9 mouse cellular contexts compared by ENCODE assay signal in genomic region chr4:155069191-155069590, GRCm38 (mm10). TPM values are rescaled to one million over a fixed set of nuclear protein-coding genes. Genes with fewer than 3 reads are reported as not detected.
DNase-seq lines count a peak whose midpoint lies in the region; TF ChIP-seq lines count a peak whose summit lies in the region.
"Had no signal": no experiment of that assay in that cellular context is flagged by ENCODE, and none has a peak within 500 bp of the region (broad histone marks: within the 10 kb centered on the region; RNA-seq: fewer than 3 reads in every experiment).

No protein-coding gene starts in this region.

- peaks cover 13% of the 10 kb centered on the region for H3K79me2 ChIP-seq in C2C12 (ENCODE audit: control insufficient read depth, insufficient read depth)

- no peak overlapping the region for H3K27ac ChIP-seq in layer of hippocampus, adult 2 months

- TF ChIP-seq CTCF in layer of hippocampus, adult 2 months (conservative IDR thresholded peaks at IDR 0.05) = peak; percentile 69
- TF ChIP-seq CTCF in C2C12 (IDR thresholded peaks at IDR 0.05; ENCODE audit: control insufficient read depth, insufficient read depth, insufficient read length) = peak; percentile 18

- H3ac ChIP-seq in C2C12 (ENCODE audit: control insufficient read depth, insufficient read length, low read depth) = no peak overlapping the region

- peak; percentile 78 for DNase-seq in cerebellum, adult 11-12 months
- DNase-seq in cerebellum, postnatal 4 days (ENCODE audit: low spot score in 2 of 2) = no peak
- peak in 1 of 2 experiments; percentile 37 for DNase-seq in layer of hippocampus, adult 2 months (ENCODE audit: low spot score in 2 of 2)
- no peak for DNase-seq in layer of hippocampus, postnatal 25 days (ENCODE audit: extremely low spot score in 1 of 2, low spot score in 1 of 2)
- DNase-seq in cerebellum, adult 18-20 months = peak; percentile 79
- no peak for DNase-seq in spleen, adult 12 weeks (ENCODE audit: low spot score)
- no peak for DNase-seq in layer of hippocampus, adult 9-10 months (ENCODE audit: low spot score)

- H3K27me3 ChIP-seq in C2C12 (ENCODE audit: control insufficient read depth, insufficient read depth, insufficient read length) = peaks cover under 1% of the 10 kb centered on the region
- H3K27me3 ChIP-seq: Patski had no signal

- no peak overlapping the region for H3K4me3 ChIP-seq in layer of hippocampus, adult 2 months
- no peak overlapping the region for H3K4me3 ChIP-seq in C2C12 (ENCODE audit: insufficient read depth, poor library complexity, severe bottlenecking)

- peaks cover 52% of the 10 kb centered on the region for H3K36me3 ChIP-seq in C2C12 (ENCODE audit: control insufficient read depth, insufficient read depth)

- H3K79me3 ChIP-seq in C2C12 (ENCODE audit: low read depth) = no peaks in the 10 kb centered on the region

TF ChIP-seq in C2C12, 6 proteins besides CTCF, POLR2A, EP300 and RAD21:
- TF ChIP-seq MYOD1 (IDR thresholded peaks at IDR 0.05; ENCODE audit: control insufficient read depth, insufficient read length, low read depth) = no peak
- TF ChIP-seq USF1 (IDR thresholded peaks at IDR 0.05; ENCODE audit: low read depth) = no peak
- TF ChIP-seq FOSL1 (IDR thresholded peaks at IDR 0.05; ENCODE audit: insufficient read depth, low read length, poor library complexity, severe bottlenecking) = no peak
- TF ChIP-seq MYOG (IDR thresholded peaks at IDR 0.05; ENCODE audit: control insufficient read depth, extremely low read depth, insufficient read length) = no peak
- no peak for TF ChIP-seq MAX (IDR thresholded peaks at IDR 0.05)
- TF ChIP-seq CEBPB (IDR thresholded peaks at IDR 0.05; ENCODE audit: low read depth) = no peak

RNA-seq across cellular contexts. Expression of gene Pex10, which starts 2.4 kb away (rescaled TPM):
- 10 to 100 TPM; 23.1 to 24.2 TPM for total RNA-seq in layer of hippocampus, adult 2 months (2021)
- total RNA-seq in layer of hippocampus, postnatal 25 days (2021) = 10 to 100 TPM; 21.6 to 26.5 TPM
- polyA plus RNA-seq in C2C12 (2012; fragmentation: generic; extraction: Trizol) = 11.2 TPM

RNA-seq across cellular contexts. Expression of gene Plch2, which starts 12.6 kb away (rescaled TPM):
- 10 to 100 TPM; 91.1 to 92.0 TPM for total RNA-seq in layer of hippocampus, adult 2 months (2021)
- total RNA-seq in layer of hippocampus, postnatal 25 days (2021) = 10 to 100 TPM; 91.4 to 98.9 TPM
- polyA plus RNA-seq in C2C12 (2012; fragmentation: generic; extraction: Trizol) = 0.11 TPM

RNA-seq across cellular contexts. Expression of gene Rer1, which starts 17.0 kb away (rescaled TPM):
- total RNA-seq in layer of hippocampus, adult 2 months (2021) = 10 to 100 TPM; 60.6 to 63.0 TPM
- 10 to 100 TPM; 62.2 to 67.3 TPM for total RNA-seq in layer of hippocampus, postnatal 25 days (2021)
- polyA plus RNA-seq in C2C12 (2012; fragmentation: generic; extraction: Trizol) = 125 TPM

RNA-seq across cellular contexts. Expression of gene Morn1, which starts 17.2 kb away (rescaled TPM):
- total RNA-seq in layer of hippocampus, adult 2 months (2021) = 10 to 100 TPM; 11.8 to 14.0 TPM
- 10 to 100 TPM; 11.2 to 17.3 TPM for total RNA-seq in layer of hippocampus, postnatal 25 days (2021)
- 1.2 TPM for polyA plus RNA-seq in C2C12 (2012; fragmentation: generic; extraction: Trizol)

Comparison
In these comparisons a context has a peak if more than half of its experiments do, and no peak if none do; other contexts are left out.
1. DNase-seq: peak in cerebellum, adult 11-12 months (single experiment) and cerebellum, adult 18-20 months (2 of 2); none in cerebellum, postnatal 4 days (0 of 2), layer of hippocampus, postnatal 25 days (0 of 2), spleen, adult 12 weeks (single experiment) and layer of hippocampus, adult 9-10 months (single experiment).